Mouse (Mus musculus) gastrocnemius, adult 18-20 months (tissue): ENCODE measurements around the gene Ablim2. TPM values are rescaled to one million over a fixed set of nuclear protein-coding genes. Genes with fewer than 3 reads are reported as not detected.

ENCODE experiments used
- DNase-seq: peaks from one replicate; pipeline ENCODE4 v3.0.0; 2021; ENCODE audit warnings: low spot score
- total RNA-seq, 2 experiments: library from RNA; stranded (reverse); gene quantifications; 2 replicates each; pipeline ENCODE4 v1.2.3; 2021

Ablim2 gene
- total RNA-seq, 2 experiments from 2014 or later, result 35.0 to 45.0 TPM

DNA sequence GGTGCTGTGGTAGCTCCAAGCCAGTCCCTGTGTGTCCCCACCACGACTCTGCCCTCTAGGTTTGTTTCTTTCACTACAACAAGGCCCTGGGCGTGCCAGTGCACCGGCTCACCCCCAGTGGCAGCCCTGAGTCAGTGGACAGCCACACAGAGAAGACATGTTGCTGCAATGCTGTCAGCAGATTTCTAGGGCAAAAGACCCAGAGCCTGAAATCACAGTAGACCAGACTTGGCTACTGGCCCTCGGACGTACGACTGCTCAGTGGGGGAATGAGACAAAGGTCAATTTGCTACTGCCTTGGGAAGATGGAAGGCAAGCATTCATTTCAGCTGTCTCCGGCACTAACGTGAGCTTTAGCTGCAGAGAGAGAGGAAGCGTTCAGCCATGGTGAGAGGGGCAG, 124.7 kb downstream of the Ablim2 start:
- no peak for DNase-seq

DNA sequence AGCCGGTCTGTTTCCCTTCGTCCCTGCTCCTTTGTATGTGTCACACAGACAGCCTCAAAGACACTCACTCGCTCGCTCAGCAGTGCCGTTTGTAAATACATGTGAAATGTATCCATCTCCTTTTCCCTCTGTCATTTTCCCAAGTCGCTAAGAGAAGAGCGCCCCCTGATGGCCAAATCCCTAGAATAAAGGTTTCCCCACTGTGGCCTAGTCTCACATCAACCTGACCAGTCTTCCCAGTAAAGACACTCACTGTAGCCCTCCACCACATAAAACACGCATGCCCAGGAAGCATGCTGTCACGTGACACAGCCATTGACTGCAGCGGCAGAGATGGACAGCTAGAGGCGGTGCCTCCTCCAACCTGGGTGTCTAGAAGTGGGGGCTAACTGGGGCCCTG, 126.6 kb downstream of the Ablim2 start:
- peak; percentile 68 for DNase-seq

DNA sequence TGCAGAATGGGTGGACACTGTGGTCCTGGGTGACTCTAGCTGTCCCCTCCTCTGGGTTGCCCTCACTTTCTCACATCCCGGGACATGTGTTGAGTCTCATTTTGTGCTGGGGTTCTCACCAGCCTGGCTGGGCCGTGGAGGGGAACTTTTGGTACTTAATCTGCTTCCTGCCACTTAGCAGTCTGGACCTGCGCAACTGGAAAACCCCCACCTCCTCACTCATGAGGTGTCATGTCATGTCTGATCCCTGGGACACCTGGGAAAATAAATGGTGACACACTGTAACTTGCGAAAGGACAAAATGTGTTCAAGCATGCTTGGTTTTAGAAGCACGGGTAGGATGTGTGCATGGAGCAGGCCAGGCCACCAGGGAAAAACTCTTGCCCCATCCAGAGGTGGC, 127.0 kb downstream of the Ablim2 start:
- DNase-seq, result no peak

GRCm38 (mm10) chr5:35888959-35889358, 131.3 kb downstream of the Ablim2 start:
- DNase-seq, result no peak

- DNase-seq, result no peak
Measured at GRCm38 (mm10) chr5:35889641-35890040, 132.0 kb downstream of the Ablim2 start.

- no peak for DNase-seq
Measured at GRCm38 (mm10) chr5:35890985-35891730, 133.5 kb downstream of the Ablim2 start.

DNA sequence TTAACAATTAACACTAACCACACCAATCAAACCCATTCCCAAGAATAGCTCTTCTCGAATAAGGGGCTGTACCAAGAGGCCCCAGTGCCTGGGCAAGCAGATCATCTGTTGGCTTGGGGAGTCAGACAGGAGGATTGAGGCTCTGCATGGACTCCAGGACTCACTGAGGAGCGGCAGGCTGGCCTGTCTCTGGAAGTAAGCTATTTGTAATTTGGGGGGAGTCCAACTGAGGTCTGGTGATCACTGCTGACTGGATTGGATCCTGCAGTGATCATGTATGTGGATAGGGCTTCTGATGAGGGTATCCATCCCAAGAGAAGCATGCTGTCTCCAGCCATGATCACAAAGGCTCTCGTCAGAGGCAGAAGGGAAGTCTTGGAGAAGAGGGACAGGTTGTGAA, 134.7 kb downstream of the Ablim2 start:
- no peak for DNase-seq

- peak; percentile 99 for DNase-seq
Measured at GRCm38 (mm10) chr5:35893093-35893804, 135.6 kb downstream of the Ablim2 start, which contains the start of gene Afap1. Gene Afap1, plus strand, starts transcription at chr5:35893319.

GRCm38 (mm10) chr5:35893805-35894260, 136.2 kb downstream of the Ablim2 start:
- peak; percentile 63 for DNase-seq

GRCm38 (mm10) chr5:35894295-35895047, 136.8 kb downstream of the Ablim2 start:
- DNase-seq, result peak; percentile 75

GRCm38 (mm10) chr5:35895926-35896325, 138.2 kb downstream of the Ablim2 start:
- no peak for DNase-seq

GRCm38 (mm10) chr5:35896556-35896955, 138.9 kb downstream of the Ablim2 start:
- DNase-seq, result no peak

GRCm38 (mm10) chr5:35897147-35897546, 139.5 kb downstream of the Ablim2 start:
- no peak for DNase-seq

- DNase-seq, result peak; percentile 45
Measured at GRCm38 (mm10) chr5:35898114-35898513, 140.4 kb downstream of the Ablim2 start.

DNA sequence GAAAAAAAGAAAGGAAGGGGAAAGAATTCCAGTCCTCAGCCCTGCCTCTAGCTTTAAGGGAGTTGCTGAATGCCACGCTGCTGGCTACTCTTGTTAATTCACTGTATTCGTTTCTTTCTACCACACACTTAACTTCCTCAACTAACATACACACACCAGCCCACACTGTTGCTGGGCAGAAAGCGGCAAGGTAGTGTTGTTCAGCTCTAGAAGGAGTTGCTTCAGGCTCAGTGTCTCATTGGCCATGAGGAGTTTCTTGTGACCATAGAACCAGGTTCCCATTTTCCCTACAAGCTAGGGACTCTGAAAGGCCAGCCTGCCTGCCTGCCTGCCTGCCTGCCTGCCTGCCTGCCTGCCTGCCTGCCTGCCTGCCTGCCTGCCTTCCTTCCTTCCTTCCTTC, 141.3 kb downstream of the Ablim2 start:
- no peak for DNase-seq

GRCm38 (mm10) chr5:35900401-35901225, 142.9 kb downstream of the Ablim2 start:
- DNase-seq, result no peak

GRCm38 (mm10) chr5:35901226-35901809, 143.6 kb downstream of the Ablim2 start:
- no peak for DNase-seq

- DNase-seq, result no peak
Measured at GRCm38 (mm10) chr5:35903456-35903855, 145.8 kb downstream of the Ablim2 start.

DNA sequence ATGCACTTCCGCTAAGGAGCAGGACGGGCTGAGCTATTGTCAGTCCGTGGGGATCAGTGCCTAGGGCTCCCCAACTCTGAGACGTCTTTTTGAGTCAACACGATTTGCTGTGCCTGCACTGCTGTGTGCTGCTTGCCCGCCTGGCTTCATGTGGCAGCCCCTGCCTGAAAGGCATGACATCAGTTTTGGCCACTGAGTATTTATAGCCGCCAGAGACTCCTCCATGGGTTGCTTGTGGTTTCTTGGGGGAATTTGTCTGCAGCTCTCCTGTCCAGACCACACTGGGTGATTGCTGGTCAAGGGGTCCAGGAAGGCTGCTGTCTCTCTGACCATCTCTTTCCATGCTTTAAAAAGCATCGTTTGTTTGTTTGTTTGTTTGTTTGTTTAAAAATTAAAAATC, 147.6 kb downstream of the Ablim2 start:
- DNase-seq, result no peak

GRCm38 (mm10) chr5:35907090-35907489, 149.4 kb downstream of the Ablim2 start:
- DNase-seq, result no peak
